Mouse (Mus musculus) testis, adult 2 months (tissue): ENCODE measurements around the gene Clasp1. TPM values are rescaled to one million over a fixed set of nuclear protein-coding genes. Genes with fewer than 3 reads are reported as not detected.
A peak's percentile ranks its signal among the peaks of the same experiment; 100 is the strongest.

Source experiments
- H3K27ac ChIP-seq: fragments of 200-500 bp; 2 replicates; pipeline ENCODE4 v1.5.1; 2012; ENCODE audit warnings: low read depth, low read length; ENCODE audit not compliant: control insufficient read depth, insufficient read depth
- H3K27me3 ChIP-seq: fragments of 200-500 bp; 2 replicates; pipeline ENCODE4 v1.6.1; 2012; ENCODE audit warnings: mild to moderate bottlenecking, low read length, moderate library complexity; ENCODE audit not compliant: control insufficient read depth, insufficient read depth
- H3K36me3 ChIP-seq: fragments of 200-500 bp; 2 replicates; pipeline ENCODE4 v1.6.1; 2012; ENCODE audit warnings: mild to moderate bottlenecking, low read length; ENCODE audit not compliant: control insufficient read depth, insufficient read depth
- H3K4me1 ChIP-seq: fragments of 200-500 bp; 2 replicates; pipeline ENCODE4 v1.6.1; 2012; ENCODE audit warnings: low read length; ENCODE audit not compliant: control insufficient read depth, insufficient read depth
- H3K4me3 ChIP-seq: fragments of 200-500 bp; 2 replicates; pipeline ENCODE4 v1.5.1; 2012; ENCODE audit warnings: low read depth, mild to moderate bottlenecking, low read length, moderate library complexity, mixed read lengths; ENCODE audit not compliant: control insufficient read depth
- CTCF ChIP-seq: fragments of 200-500 bp; IDR thresholded peaks from 2 replicates; pipeline ENCODE4 v1.5.1; 2012; ENCODE audit warnings: low read depth, mild to moderate bottlenecking, inconsistent platforms, low read length, moderate library complexity; ENCODE audit not compliant: control insufficient read depth, insufficient read depth, insufficient replicate concordance
- POLR2A ChIP-seq: fragments of 200-500 bp; IDR thresholded peaks from 2 replicates; pipeline ENCODE4 v1.6.1; 2012; ENCODE audit warnings: low read depth, mild to moderate bottlenecking, inconsistent platforms, low read length, moderate library complexity; ENCODE audit not compliant: control insufficient read depth
- polyA plus RNA-seq: library from polyadenylated mRNA; depleted of rRNA; stranded (reverse); fragments of >200 nt; gene quantifications from 2 replicates; pipeline ENCODE4 v1.2.3, GENCODE M21; 2012; rRNA removed

The Clasp1 gene
- polyA plus RNA-seq = 32.6 and 33.1 TPM in 2 replicates

GRCm38 (mm10) chr1:118388757-118389453 is at the start of gene Clasp1:
TSS of gene Clasp1 (plus strand) at chr1:118389058.
- TF ChIP-seq CTCF = no peak
- peak; percentile 72; the same call in 1 of the 2 replicates for TF ChIP-seq POLR2A
- Histone ChIP-seq H3K4me3 (peak within 1 kb of the TSS; percentile 91), H3K4me1 (peaks cover 5% of the 10 kb centered on the region; the same call in 1 of the 2 replicates), H3K27ac (peak within 1 kb of the TSS; percentile 91), H3K36me3 (no peaks in the 10 kb centered on the region), H3K27me3 (no peaks in the 10 kb centered on the region)

GRCm38 (mm10) chr1:118343649-118344435 is 45.0 kb upstream of the Clasp1 start:
- Histone ChIP-seq H3K4me3 (no peak overlapping the region), H3K27me3 (no peaks in the 10 kb centered on the region), H3K4me1 (peaks cover 6% of the 10 kb centered on the region; the same call in 1 of the 2 replicates), H3K27ac (no peak overlapping the region), H3K36me3 (no peaks in the 10 kb centered on the region)
- no peak for TF ChIP-seq CTCF

DNA sequence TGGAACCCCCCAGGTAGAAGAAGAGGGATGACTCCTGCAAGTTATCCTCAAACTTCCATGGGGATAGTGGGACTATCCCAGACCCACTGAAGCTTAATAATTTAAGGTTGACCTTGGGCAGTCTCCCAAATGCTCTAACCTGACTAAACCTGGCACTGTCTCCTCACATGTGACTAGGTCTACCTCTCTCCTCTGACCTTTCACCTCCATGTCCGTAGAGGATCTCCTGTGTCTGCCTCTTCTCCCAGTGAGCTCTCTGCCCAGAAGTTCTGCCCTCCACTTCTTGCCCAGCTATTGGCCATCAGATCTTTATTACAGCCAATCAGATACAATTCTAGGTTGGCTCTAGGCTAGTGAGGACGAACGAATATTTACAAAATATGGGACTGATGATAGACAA is 38.9 kb upstream of the Clasp1 start:
- Histone ChIP-seq H3K36me3 (no peaks in the 10 kb centered on the region), H3K27me3 (no peaks in the 10 kb centered on the region), H3K4me1 (peaks cover 2% of the 10 kb centered on the region; the same call in 1 of the 2 replicates), H3K4me3 (no peak overlapping the region), H3K27ac (no peak overlapping the region)
- no peak for TF ChIP-seq CTCF
- TF ChIP-seq POLR2A = no peak

DNA sequence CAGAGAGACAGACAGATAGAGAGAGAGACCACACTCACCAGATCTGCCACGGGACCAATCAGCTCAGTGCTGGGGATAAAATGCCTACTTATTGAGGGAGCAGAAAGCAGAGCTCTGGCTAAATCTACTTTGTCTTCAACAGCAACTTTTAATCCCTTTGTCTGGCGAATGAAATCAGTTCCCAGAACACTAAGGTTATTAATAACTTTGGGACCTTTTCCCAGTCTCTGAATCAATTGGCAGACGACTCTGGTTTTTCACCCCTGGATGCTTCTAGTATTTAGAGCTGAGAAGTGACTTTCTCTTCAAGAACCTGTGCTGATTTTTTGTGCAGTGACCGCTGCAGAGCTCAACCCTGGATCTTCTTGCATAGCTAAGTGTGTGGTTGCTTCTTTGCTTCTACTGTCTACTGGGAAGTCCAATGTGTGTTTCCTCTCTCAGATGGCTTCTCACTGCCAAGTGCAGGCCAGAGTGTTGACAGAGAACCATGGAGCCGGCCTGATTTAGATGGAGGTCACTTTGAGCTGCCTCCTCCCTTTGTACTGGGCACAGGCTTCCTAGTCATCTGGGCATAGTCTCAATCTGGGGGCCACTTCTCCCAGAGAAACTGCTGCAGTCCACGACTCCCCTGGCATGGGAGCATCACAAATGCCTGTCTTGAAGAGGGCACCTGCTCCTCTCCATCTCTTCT is 29.6 kb upstream of the Clasp1 start:
- Histone ChIP-seq H3K27me3 (no peaks in the 10 kb centered on the region), H3K4me1 (no peaks in the 10 kb centered on the region), H3K36me3 (no peaks in the 10 kb centered on the region), H3K4me3 (no peak overlapping the region), H3K27ac (no peak overlapping the region)
- TF ChIP-seq CTCF (no peak), POLR2A (no peak)

GRCm38 (mm10) chr1:118367970-118368369 is 20.9 kb upstream of the Clasp1 start:
- no peak overlapping the region for H3K4me3 ChIP-seq
- no peaks in the 10 kb centered on the region for H3K4me1 ChIP-seq
- H3K27ac ChIP-seq = no peak overlapping the region
- TF ChIP-seq POLR2A (no peak), CTCF (no peak)
- H3K27me3 ChIP-seq = no peaks in the 10 kb centered on the region
- H3K36me3 ChIP-seq = no peaks in the 10 kb centered on the region

DNA sequence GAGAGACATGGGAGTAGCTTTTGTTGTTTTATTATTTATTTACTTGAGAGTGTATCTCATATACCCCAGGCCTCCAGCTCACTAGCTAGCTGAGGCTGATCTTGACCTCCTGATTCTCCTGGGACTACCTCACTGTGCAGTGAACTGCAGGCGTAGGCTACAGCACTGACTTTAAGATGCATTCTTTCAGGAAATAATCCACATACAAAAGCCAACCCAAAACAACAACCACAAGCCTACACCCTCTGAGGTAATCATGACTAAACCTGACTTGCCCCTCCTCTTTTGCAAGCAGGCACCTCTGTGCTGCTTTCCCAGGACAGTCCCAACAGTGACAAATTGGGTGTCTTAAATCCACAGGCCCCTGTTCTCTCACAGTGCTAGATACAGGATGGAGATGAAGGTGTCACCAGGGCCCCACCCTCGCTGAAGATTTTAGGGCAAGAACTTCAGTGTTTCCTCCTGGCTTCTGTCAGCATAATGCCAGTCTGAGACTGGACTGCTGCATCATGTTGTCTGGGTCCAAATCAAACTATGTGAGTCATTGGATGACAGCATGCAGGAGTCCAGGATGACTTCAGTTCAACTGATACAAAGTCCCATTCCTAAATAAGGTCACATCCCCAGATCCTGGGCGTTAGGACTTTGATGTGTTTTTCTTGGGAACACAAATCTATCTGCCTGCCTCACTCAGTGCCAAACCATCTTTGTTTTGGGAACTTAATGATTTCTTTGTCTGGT is 20.0 kb upstream of the Clasp1 start:
- no peaks in the 10 kb centered on the region for H3K27me3 ChIP-seq
- H3K4me1 ChIP-seq = no peaks in the 10 kb centered on the region
- TF ChIP-seq CTCF (no peak), POLR2A (no peak)
- H3K4me3 ChIP-seq = no peak overlapping the region
- no peak overlapping the region for H3K27ac ChIP-seq
- H3K36me3 ChIP-seq = no peaks in the 10 kb centered on the region
